In genomic region chr2:130451727-130452090, GRCm38 (mm10) we compare ENCODE assay signal across 9 mouse cellular contexts. TPM values are rescaled to one million over a fixed set of nuclear protein-coding genes. Genes with fewer than 3 reads are reported as not detected.
DNase-seq lines count a peak whose midpoint lies in the region; ATAC-seq and TF ChIP-seq lines count a peak whose summit lies in the region.
"Had no signal": no experiment of that assay in that cellular context is flagged by ENCODE, and none has a peak within 500 bp of the region (broad histone marks: within the 10 kb centered on the region; RNA-seq: fewer than 3 reads in every experiment).

No protein-coding gene starts in this region.

- peaks cover 10% of the 10 kb centered on the region for H3K4me1 ChIP-seq in heart, adult 2 months (ENCODE audit: control insufficient read depth, insufficient read depth, low read length)
- H3K4me1 ChIP-seq in liver, embryonic 13.5 days (replicated peaks): peaks cover 55% of the 10 kb centered on the region

- peak overlapping the region; percentile 94 for H3K4me2 ChIP-seq in liver, embryonic 13.5 days

- H3K4me3 ChIP-seq in heart, adult 2 months: no peak overlapping the region; the same call in 1 of the 2 replicates
- H3K4me3 ChIP-seq in liver, embryonic 13.5 days (replicated peaks): peak overlapping the region; percentile 88

- peaks cover 7% of the 10 kb centered on the region for H3K36me3 ChIP-seq in heart, adult 2 months (ENCODE audit: control insufficient read depth, insufficient read depth, low read length)
- H3K36me3 ChIP-seq in liver, embryonic 13.5 days: no peaks in the 10 kb centered on the region

- no peaks in the 10 kb centered on the region for H3K9me3 ChIP-seq in liver, embryonic 13.5 days (replicated peaks)

- TF ChIP-seq POLR2A in heart, adult 2 months (IDR thresholded peaks at IDR 0.05; ENCODE audit: insufficient read depth, low read depth, low read length): no peak

- intact Hi-C loops in heart, adult 2 months (cut with DNase I): loop anchor here (2.0 to 5.0 kb wide), 3 partner anchors 29 to 111 kb away; partner anchors contain the start of gene Mrps26

- TF ChIP-seq EP300 in heart, adult 2 months (IDR thresholded peaks at IDR 0.05; ENCODE audit: insufficient read depth, low read depth, low read length): no peak

- no peak for TF ChIP-seq CTCF in heart, adult 2 months (IDR thresholded peaks at IDR 0.05)

- H3K79me2 ChIP-seq in heart, adult 2 months (replicated peaks; ENCODE audit: control insufficient read depth, insufficient read depth, low read length): peaks cover 2% of the 10 kb centered on the region

- no peak overlapping the region for H3K27ac ChIP-seq in heart, adult 2 months
- no peak overlapping the region for H3K27ac ChIP-seq in liver, embryonic 13.5 days

- no peak overlapping the region; the same call in 1 of the 2 replicates for H3K9ac ChIP-seq in heart, adult 2 months (ENCODE audit: low read depth, low read length)
- peak overlapping the region; percentile 91 for H3K9ac ChIP-seq in liver, embryonic 13.5 days

- no peak for ATAC-seq in liver, embryonic 13.5 days (ENCODE audit: low read depth)

- DNase-seq in heart, adult 11 months: peak; percentile 85
- no peak for DNase-seq in heart, adult 2 months
- DNase-seq in right cerebral cortex, postnatal 10 days (ENCODE audit: low spot score in 2 of 2): peak; percentile 47 to 62
- no peak for DNase-seq in right cerebral cortex, adult 2 months (ENCODE audit: low spot score in 2 of 2)
- DNase-seq in liver, embryonic 13.5 days: no peak
- DNase-seq in urinary bladder, postnatal 10 days (ENCODE audit: low spot score): no peak
- no peak for DNase-seq in left cerebral cortex, adult 8-10 months (ENCODE audit: low spot score in 2 of 2)
- DNase-seq in Muller cell, postnatal 12 days (ENCODE audit: inconsistent ontology term): no peak

- no peaks in the 10 kb centered on the region for H3K27me3 ChIP-seq in heart, adult 2 months (ENCODE audit: control insufficient read depth, insufficient read depth, low read length)
- peaks cover 10% of the 10 kb centered on the region for H3K27me3 ChIP-seq in liver, embryonic 13.5 days

- 30% methylated on average over 3 of the region's 3 CpGs for WGBS in heart, adult 2 months
- 55% methylated on average over 3 of the region's 3 CpGs for WGBS in liver, embryonic 13.5 days (ENCODE audit: insufficient replicate concordance)

RNA-seq across cellular contexts. Expression of gene Ptpra, which starts 1.6 kb away (rescaled TPM):
- 10 to 100 TPM; 44.0 to 46.0 TPM for total RNA-seq in heart, adult 2 months (2021)
- 27.8 and 37.0 TPM in 2 replicates for polyA plus RNA-seq in heart, adult 2 months (2012; rRNA removed)
- 29.9 and 34.8 TPM in 2 replicates for polyA plus RNA-seq in liver, embryonic 13.5 days (2015; fragmentation: Nextera tagmentation; extraction: Ambion mirVana)
- 100 to 1,000 TPM; 217 to 237 (median 225) TPM for total RNA-seq in left cerebral cortex, adult 8-10 months (2022)

RNA-seq across cellular contexts. Expression of gene Pced1a, which starts 27.2 kb away (rescaled TPM):
- 1 to 10 TPM; 5.5 TPM for total RNA-seq in heart, adult 2 months (2021)
- polyA plus RNA-seq in heart, adult 2 months (2012; rRNA removed): 12.7 and 14.5 TPM in 2 replicates
- 3.5 and 3.8 TPM in 2 replicates for polyA plus RNA-seq in liver, embryonic 13.5 days (2015; fragmentation: Nextera tagmentation; extraction: Ambion mirVana)
- total RNA-seq in left cerebral cortex, adult 8-10 months (2022): 10 to 100 TPM; 23.1 to 29.9 (median 24.1) TPM

RNA-seq across cellular contexts. Expression of gene Vps16, which starts 27.6 kb away (rescaled TPM):
- total RNA-seq in heart, adult 2 months (2021): 10 to 100 TPM; 26.3 to 26.9 TPM
- 32.9 and 46.7 TPM in 2 replicates for polyA plus RNA-seq in heart, adult 2 months (2012; rRNA removed)
- 46.0 and 47.3 TPM in 2 replicates for polyA plus RNA-seq in liver, embryonic 13.5 days (2015; fragmentation: Nextera tagmentation; extraction: Ambion mirVana)
- total RNA-seq in left cerebral cortex, adult 8-10 months (2022): 10 to 100 TPM; 67.2 to 90.4 (median 76.7) TPM

RNA-seq across cellular contexts. Expression of gene Tmem239, which starts 45.4 kb away (rescaled TPM):
- not detected for total RNA-seq in heart, adult 2 months (2021)
- polyA plus RNA-seq in heart, adult 2 months (2012; rRNA removed): not detected in 2 replicates
- polyA plus RNA-seq in liver, embryonic 13.5 days (2015; fragmentation: Nextera tagmentation; extraction: Ambion mirVana): not detected in 2 replicates
- total RNA-seq in left cerebral cortex, adult 8-10 months (2022): not detected

RNA-seq across cellular contexts. Expression of gene 1700020A23Rik, which starts 46.6 kb away (rescaled TPM):
- total RNA-seq in heart, adult 2 months (2021): not detected
- polyA plus RNA-seq in heart, adult 2 months (2012; rRNA removed): 0.26 TPM in 1 of 2 replicates, not detected in the other
- polyA plus RNA-seq in liver, embryonic 13.5 days (2015; fragmentation: Nextera tagmentation; extraction: Ambion mirVana): not detected in 2 replicates
- not detected for total RNA-seq in left cerebral cortex, adult 8-10 months (2022)
- polyA plus RNA-seq: limb, embryonic 11.5 days had no signal

Comparison
In these comparisons a context has a peak if more than half of its experiments do, and no peak if none do; other contexts are left out.
1. DNase-seq: peak in heart, adult 11 months (single experiment) and right cerebral cortex, postnatal 10 days (2 of 2); none in heart, adult 2 months (0 of 2), right cerebral cortex, adult 2 months (0 of 2), liver, embryonic 13.5 days (single experiment), urinary bladder, postnatal 10 days (single experiment), left cerebral cortex, adult 8-10 months (0 of 2) and Muller cell, postnatal 12 days (single experiment).
2. RNA of gene Ptpra, which starts 1.6 kb away (total RNA-seq): 217 to 237 TPM in left cerebral cortex, adult 8-10 months; 44.0 to 46.0 TPM in heart, adult 2 months; every median in the first group is over 4 times any median in the second.